In genomic region chr11:106677910-106678591, GRCm38 (mm10) we compare ENCODE assay signal across 10 mouse cellular contexts.
DNase-seq lines count a peak whose midpoint lies in the region; ATAC-seq lines count a peak whose summit lies in the region.
"Had no signal": no experiment of that assay in that cellular context is flagged by ENCODE, and none has a peak within 500 bp of the region (broad histone marks: within the 10 kb centered on the region; RNA-seq: fewer than 3 reads in every experiment).

No protein-coding gene starts in this region.

- peak; percentile 50 for ATAC-seq in forebrain, embryonic 13.5 days
- no peak for ATAC-seq in forebrain, embryonic 11.5 days (replicated peaks; ENCODE audit: low FRiP score)
- ATAC-seq in lung, embryonic 15.5 days (ENCODE audit: borderline replicate concordance, extremely low read depth, low FRiP score, low TSS enrichment): peak; percentile 43; the same call in 1 of the 2 replicates
- no peak for ATAC-seq in neural tube, embryonic 15.5 days (ENCODE audit: low FRiP score)

- intact Hi-C loops in gastrocnemius, postnatal 36 days (cut with DNase I): loop anchor here (2.0 kb wide), 1 partner anchor 29 kb away; no protein-coding TSS in a partner anchor

- no peak overlapping the region for H3K9ac ChIP-seq in forebrain, embryonic 13.5 days
- H3K9ac ChIP-seq in forebrain, embryonic 11.5 days (ENCODE audit: low read length): no peak overlapping the region
- H3K9ac ChIP-seq in lung, embryonic 15.5 days: no peak overlapping the region
- no peak overlapping the region for H3K9ac ChIP-seq in neural tube, embryonic 15.5 days (replicated peaks)
- H3K9ac ChIP-seq: liver, embryonic 14.5 days; stomach, embryonic 15.5 days had no signal

- H3K4me1 ChIP-seq in forebrain, embryonic 13.5 days: peaks cover 32% of the 10 kb centered on the region
- H3K4me1 ChIP-seq in forebrain, embryonic 11.5 days (replicated peaks; ENCODE audit: control insufficient read depth, insufficient read depth, low read length): 0 out of 2 replicates have a peak, but pooled peaks cover 5% of the 10 kb centered on the region
- peaks cover 40% of the 10 kb centered on the region for H3K4me1 ChIP-seq in lung, embryonic 15.5 days
- peaks cover 24% of the 10 kb centered on the region for H3K4me1 ChIP-seq in neural tube, embryonic 15.5 days

- no peak overlapping the region for H3K27ac ChIP-seq in forebrain, embryonic 13.5 days
- H3K27ac ChIP-seq in forebrain, embryonic 11.5 days (ENCODE audit: low read depth, low read length): no peak overlapping the region
- no peak overlapping the region; the same call in 1 of the 2 replicates for H3K27ac ChIP-seq in lung, embryonic 15.5 days
- no peak overlapping the region for H3K27ac ChIP-seq in neural tube, embryonic 15.5 days (replicated peaks)
- H3K27ac ChIP-seq: liver, embryonic 14.5 days; stomach, embryonic 15.5 days had no signal

- WGBS in forebrain, embryonic 13.5 days: 75% methylated on average over 10 of the region's 10 CpGs
- 90% methylated on average over 10 of the region's 10 CpGs for WGBS in forebrain, embryonic 11.5 days
- WGBS in lung, embryonic 15.5 days: 57% methylated on average over 10 of the region's 10 CpGs
- 71% methylated on average over 10 of the region's 10 CpGs for WGBS in neural tube, embryonic 15.5 days

- H3K9me3 ChIP-seq in forebrain, embryonic 13.5 days (replicated peaks): no peaks in the 10 kb centered on the region
- no peaks in the 10 kb centered on the region for H3K9me3 ChIP-seq in forebrain, embryonic 11.5 days (ENCODE audit: control insufficient read depth, low read length)
- no peaks in the 10 kb centered on the region for H3K9me3 ChIP-seq in lung, embryonic 15.5 days
- H3K9me3 ChIP-seq in neural tube, embryonic 15.5 days (replicated peaks): no peaks in the 10 kb centered on the region
- H3K9me3 ChIP-seq: stomach, embryonic 15.5 days had no signal

- H3K36me3 ChIP-seq in forebrain, embryonic 13.5 days (ENCODE audit: poor library complexity, severe bottlenecking): no peaks in the 10 kb centered on the region
- H3K36me3 ChIP-seq in forebrain, embryonic 11.5 days (ENCODE audit: control insufficient read depth, insufficient read depth, low read length): no peaks in the 10 kb centered on the region
- no peaks in the 10 kb centered on the region for H3K36me3 ChIP-seq in lung, embryonic 15.5 days
- no peaks in the 10 kb centered on the region for H3K36me3 ChIP-seq in neural tube, embryonic 15.5 days
- H3K36me3 ChIP-seq: stomach, embryonic 15.5 days had no signal

- H3K4me3 ChIP-seq in forebrain, embryonic 13.5 days: no peak overlapping the region
- H3K4me3 ChIP-seq in forebrain, embryonic 11.5 days (ENCODE audit: low read depth, low read length): no peak overlapping the region
- no peak overlapping the region for H3K4me3 ChIP-seq in lung, embryonic 15.5 days
- H3K4me3 ChIP-seq in neural tube, embryonic 15.5 days (replicated peaks): no peak overlapping the region
- H3K4me3 ChIP-seq: stomach, embryonic 15.5 days had no signal

- no peaks in the 10 kb centered on the region for H3K27me3 ChIP-seq in forebrain, embryonic 13.5 days
- no peaks in the 10 kb centered on the region for H3K27me3 ChIP-seq in forebrain, embryonic 11.5 days (ENCODE audit: control insufficient read depth, insufficient read depth, low read length)
- H3K27me3 ChIP-seq in lung, embryonic 15.5 days: no peaks in the 10 kb centered on the region
- H3K27me3 ChIP-seq in neural tube, embryonic 15.5 days (replicated peaks): no peaks in the 10 kb centered on the region
- H3K27me3 ChIP-seq: stomach, embryonic 15.5 days had no signal

- H3K4me2 ChIP-seq in forebrain, embryonic 13.5 days: no peak overlapping the region
- H3K4me2 ChIP-seq in forebrain, embryonic 11.5 days (ENCODE audit: low read depth, low read length, severe bottlenecking): no peak overlapping the region
- H3K4me2 ChIP-seq in lung, embryonic 15.5 days: no peak overlapping the region
- H3K4me2 ChIP-seq in neural tube, embryonic 15.5 days: no peak overlapping the region
- H3K4me2 ChIP-seq: stomach, embryonic 15.5 days had no signal

- no peak for DNase-seq in forebrain, embryonic 11.5 days (ENCODE audit: low spot score)
- peak; percentile 94 to 96 for DNase-seq in cerebellum, adult 18-20 months
- peak; percentile 86 to 87 for DNase-seq in gastrocnemius, postnatal 36 days
- DNase-seq in kidney, postnatal 36 days: peak; percentile 94 to 96
- DNase-seq in urinary bladder, postnatal 14 days (ENCODE audit: low spot score): peak; percentile 72

Comparison
In these comparisons a context has a peak if more than half of its experiments do, and no peak if none do; other contexts are left out.
1. ATAC-seq: peak in forebrain, embryonic 13.5 days (single experiment) and lung, embryonic 15.5 days (single experiment); none in forebrain, embryonic 11.5 days (single experiment) and neural tube, embryonic 15.5 days (single experiment).